Mouse (Mus musculus): Measurements from ENCODE around the gene Fam32a. TPM values are rescaled to one million over a fixed set of nuclear protein-coding genes. Genes with fewer than 3 reads are reported as not detected.

The Fam32a gene
- polyA plus RNA-seq, 1 experiment: 41.4 TPM

- TF ChIP-seq POLR2A (IDR thresholded peaks at IDR 0.05; ENCODE audit: low read depth, low read length): no peak
- TF ChIP-seq CTCF (IDR thresholded peaks at IDR 0.05; ENCODE audit: borderline replicate concordance, insufficient read depth, low read length): no peak
- no peaks in the 10 kb centered on the region; the same call in 1 of the 2 replicates for H3K4me1 ChIP-seq (ENCODE audit: control insufficient read depth, insufficient read depth, low read length)
- H3K4me3 ChIP-seq (ENCODE audit: insufficient read depth, low read length): no peak overlapping the region
- H3K27ac ChIP-seq (ENCODE audit: insufficient read depth, low read length): no peak overlapping the region
These were observed 41.9 kb downstream of the Fam32a start for GRCm38 (mm10) chr8:72261431-72261830.

GRCm38 (mm10) chr8:72261872-72262271 lies 42.3 kb downstream of the Fam32a start:
- Histone ChIP-seq H3K4me3 (ENCODE audit: insufficient read depth, low read length) (no peak overlapping the region), H3K27ac (ENCODE audit: insufficient read depth, low read length) (no peak overlapping the region), H3K4me1 (ENCODE audit: control insufficient read depth, insufficient read depth, low read length) (no peaks in the 10 kb centered on the region; the same call in 1 of the 2 replicates)
- TF ChIP-seq POLR2A (IDR thresholded peaks at IDR 0.05; ENCODE audit: low read depth, low read length): no peak
- 0 out of 2 replicates have a peak, but pooled peaks have one; percentile 11 for TF ChIP-seq CTCF (IDR thresholded peaks at IDR 0.05; ENCODE audit: borderline replicate concordance, insufficient read depth, low read length)

- TF ChIP-seq POLR2A (IDR thresholded peaks at IDR 0.05; ENCODE audit: low read depth, low read length) (no peak), CTCF (IDR thresholded peaks at IDR 0.05; ENCODE audit: borderline replicate concordance, insufficient read depth, low read length) (no peak)
- Histone ChIP-seq H3K4me3 (ENCODE audit: insufficient read depth, low read length) (no peak overlapping the region), H3K27ac (ENCODE audit: insufficient read depth, low read length) (no peak overlapping the region), H3K4me1 (ENCODE audit: control insufficient read depth, insufficient read depth, low read length) (no peaks in the 10 kb centered on the region; the same call in 1 of the 2 replicates)
These were observed 43.2 kb downstream of the Fam32a start for GRCm38 (mm10) chr8:72262756-72263155.

- Histone ChIP-seq H3K27ac (ENCODE audit: insufficient read depth, low read length) (no peak overlapping the region), H3K4me3 (ENCODE audit: insufficient read depth, low read length) (no peak overlapping the region), H3K4me1 (ENCODE audit: control insufficient read depth, insufficient read depth, low read length) (no peaks in the 10 kb centered on the region; the same call in 1 of the 2 replicates)
- no peak for TF ChIP-seq POLR2A (IDR thresholded peaks at IDR 0.05; ENCODE audit: low read depth, low read length)
- TF ChIP-seq CTCF (IDR thresholded peaks at IDR 0.05; ENCODE audit: borderline replicate concordance, insufficient read depth, low read length): no peak
These were observed 43.9 kb downstream of the Fam32a start for GRCm38 (mm10) chr8:72263451-72263850.

- Histone ChIP-seq H3K4me3 (ENCODE audit: insufficient read depth, low read length) (no peak overlapping the region), H3K27ac (ENCODE audit: insufficient read depth, low read length) (no peak overlapping the region), H3K4me1 (ENCODE audit: control insufficient read depth, insufficient read depth, low read length) (no peaks in the 10 kb centered on the region; the same call in 1 of the 2 replicates)
- TF ChIP-seq CTCF (IDR thresholded peaks at IDR 0.05; ENCODE audit: borderline replicate concordance, insufficient read depth, low read length) (no peak), POLR2A (IDR thresholded peaks at IDR 0.05; ENCODE audit: low read depth, low read length) (no peak)
These were observed 45.8 kb downstream of the Fam32a start for GRCm38 (mm10) chr8:72265342-72265741.

GRCm38 (mm10) chr8:72266671-72267070 lies 47.1 kb downstream of the Fam32a start:
- Histone ChIP-seq H3K4me3 (ENCODE audit: insufficient read depth, low read length) (no peak overlapping the region), H3K27ac (ENCODE audit: insufficient read depth, low read length) (no peak overlapping the region), H3K4me1 (ENCODE audit: control insufficient read depth, insufficient read depth, low read length) (no peaks in the 10 kb centered on the region)
- no peak for TF ChIP-seq POLR2A (IDR thresholded peaks at IDR 0.05; ENCODE audit: low read depth, low read length)

- TF ChIP-seq POLR2A (IDR thresholded peaks at IDR 0.05; ENCODE audit: low read depth, low read length) (no peak), CTCF (IDR thresholded peaks at IDR 0.05; ENCODE audit: borderline replicate concordance, insufficient read depth, low read length) (no peak)
- Histone ChIP-seq H3K4me1 (ENCODE audit: control insufficient read depth, insufficient read depth, low read length) (no peaks in the 10 kb centered on the region), H3K4me3 (ENCODE audit: insufficient read depth, low read length) (no peak overlapping the region), H3K27ac (ENCODE audit: insufficient read depth, low read length) (no peak overlapping the region)
These were observed 47.6 kb downstream of the Fam32a start for GRCm38 (mm10) chr8:72267106-72267505.

- no peak for TF ChIP-seq POLR2A (IDR thresholded peaks at IDR 0.05; ENCODE audit: low read depth, low read length)
- TF ChIP-seq CTCF (IDR thresholded peaks at IDR 0.05; ENCODE audit: borderline replicate concordance, insufficient read depth, low read length): no peak
- Histone ChIP-seq H3K27ac (ENCODE audit: insufficient read depth, low read length) (no peak overlapping the region), H3K4me1 (ENCODE audit: control insufficient read depth, insufficient read depth, low read length) (no peaks in the 10 kb centered on the region), H3K4me3 (ENCODE audit: insufficient read depth, low read length) (no peak overlapping the region)
These were observed 48.8 kb downstream of the Fam32a start for GRCm38 (mm10) chr8:72268356-72268755.

GRCm38 (mm10) chr8:72270606-72271005 lies 51.1 kb downstream of the Fam32a start:
- H3K4me3 ChIP-seq (ENCODE audit: insufficient read depth, low read length): no peak overlapping the region
- no peaks in the 10 kb centered on the region for H3K4me1 ChIP-seq (ENCODE audit: control insufficient read depth, insufficient read depth, low read length)
- TF ChIP-seq POLR2A (IDR thresholded peaks at IDR 0.05; ENCODE audit: low read depth, low read length) (no peak), CTCF (IDR thresholded peaks at IDR 0.05; ENCODE audit: borderline replicate concordance, insufficient read depth, low read length) (no peak)
- no peak overlapping the region for H3K27ac ChIP-seq (ENCODE audit: insufficient read depth, low read length)

- no peak overlapping the region for H3K4me3 ChIP-seq (ENCODE audit: insufficient read depth, low read length)
- H3K27ac ChIP-seq (ENCODE audit: insufficient read depth, low read length): no peak overlapping the region
- no peaks in the 10 kb centered on the region for H3K4me1 ChIP-seq (ENCODE audit: control insufficient read depth, insufficient read depth, low read length)
- TF ChIP-seq CTCF (IDR thresholded peaks at IDR 0.05; ENCODE audit: borderline replicate concordance, insufficient read depth, low read length) (no peak), POLR2A (IDR thresholded peaks at IDR 0.05; ENCODE audit: low read depth, low read length) (no peak)
These were observed 51.6 kb downstream of the Fam32a start for GRCm38 (mm10) chr8:72271051-72271660.
